Mouse (Mus musculus) liver, postnatal 0 days (tissue): ENCODE measurements around the gene Mapk11. TPM values are rescaled to one million over a fixed set of nuclear protein-coding genes. Genes with fewer than 3 reads are reported as not detected.

ENCODE experiments used
- ATAC-seq: fragments of 200-750 bp; cut with Nextera tagmentation; 2 replicates; pipeline ENCODE4 v1.8.0; 2017; ENCODE audit warnings: mild to moderate bottlenecking, moderate library complexity
- DNase-seq: peaks from one replicate; pipeline ENCODE4 v3.0.0-alpha.2; 2016
- H3K27ac ChIP-seq: fragments of 300-500 bp; sonication (generic); 2 replicates; pipeline ENCODE4 v1.5.1; 2014; ENCODE audit warnings: antibody characterized with exemption, moderate library complexity, mild to moderate bottlenecking, low read depth
- H3K27me3 ChIP-seq: fragments of 300-500 bp; sonication (generic); 2 replicates; pipeline ENCODE4 v1.6.1; 2014; ENCODE audit warnings: low read length, control low read depth, mixed read lengths; ENCODE audit not compliant: insufficient read depth
- H3K36me3 ChIP-seq: fragments of 300-500 bp; sonication (generic); replicated peaks from 2 replicates; pipeline ENCODE4 v1.6.1; 2014; ENCODE audit warnings: mild to moderate bottlenecking, control low read depth, low read length, moderate library complexity, mixed read lengths; ENCODE audit not compliant: insufficient read depth
- H3K4me1 ChIP-seq: fragments of 300-500 bp; sonication (generic); 2 replicates; pipeline ENCODE4 v1.6.1; 2014; ENCODE audit warnings: antibody characterized with exemption, mild to moderate bottlenecking, control low read depth; ENCODE audit not compliant: insufficient read depth
- H3K4me2 ChIP-seq: fragments of 300-500 bp; sonication (generic); 2 replicates; pipeline ENCODE4 v1.6.1; 2014; ENCODE audit warnings: low read depth, mild to moderate bottlenecking, low read length, moderate library complexity, mixed read lengths
- H3K4me3 ChIP-seq: fragments of 300-500 bp; sonication (generic); 2 replicates; pipeline ENCODE4 v1.5.1; 2014; ENCODE audit warnings: low read depth, low read length
- H3K9ac ChIP-seq: fragments of 300-500 bp; sonication (generic); replicated peaks from 2 replicates; pipeline ENCODE4 v1.6.1; 2014; ENCODE audit warnings: mild to moderate bottlenecking, moderate library complexity
- H3K9me3 ChIP-seq: fragments of 300-500 bp; sonication (generic); 2 replicates; pipeline ENCODE4 v1.6.1; 2016; ENCODE audit warnings: mild to moderate bottlenecking, control low read depth, low read length, mixed read lengths
- CTCF ChIP-seq: sonication (generic); IDR thresholded peaks from 2 replicates; pipeline ENCODE4 v1.5.1; 2016; ENCODE audit warnings: antibody characterized with exemption, low read depth
- EP300 ChIP-seq: IDR thresholded peaks from 2 replicates; pipeline ENCODE4 v1.6.1; 2016; ENCODE audit warnings: antibody characterized with exemption, low read depth, mild to moderate bottlenecking
- WGBS: fragments of 180-500 bp; shearing (Covaris S2); extraction: QIAGEN DNeasy Blood & Tissue Kit; methylation state at CpG from one replicate; pipeline ENCODE4 v1.1.7; 2014; ENCODE audit not compliant: insufficient replicate concordance; 5-methylcytosine and 5-hydroxymethylcytosine counted together
- polyA plus RNA-seq: library from polyadenylated mRNA; unstranded; fragments of >200 nt; fragmentation: Nextera tagmentation; extraction: Ambion mirVana; gene quantifications from 2 replicates; pipeline ENCODE4 v1.2.1, GENCODE M21; 2015

The Mapk11 gene
- polyA plus RNA-seq, 1 experiment from 2014 or later, result 0.81 TPM

DNA sequence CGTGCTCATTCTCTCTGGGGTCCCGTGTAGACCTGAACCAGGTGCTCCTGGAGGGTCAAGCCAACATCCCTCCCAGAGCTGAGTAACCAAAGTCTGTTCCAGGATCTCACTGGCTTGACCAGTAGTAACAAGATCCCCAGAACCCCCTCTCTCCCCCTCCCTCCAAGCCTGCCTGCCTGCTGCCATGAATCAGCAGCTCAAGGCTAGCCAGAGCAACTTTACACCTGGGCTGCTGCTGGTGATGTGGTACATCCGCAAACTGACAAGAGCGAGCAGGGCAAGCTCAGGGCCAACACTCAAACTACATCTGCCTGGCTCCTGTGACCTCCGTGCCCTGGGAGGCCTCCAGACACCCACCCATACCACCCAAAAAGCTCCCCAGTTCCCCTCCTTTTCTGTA lies 8.0 kb downstream of the Mapk11 start:
- no peak for DNase-seq
- H3K27me3 ChIP-seq, result peaks cover 83% of the 10 kb centered on the region

DNA sequence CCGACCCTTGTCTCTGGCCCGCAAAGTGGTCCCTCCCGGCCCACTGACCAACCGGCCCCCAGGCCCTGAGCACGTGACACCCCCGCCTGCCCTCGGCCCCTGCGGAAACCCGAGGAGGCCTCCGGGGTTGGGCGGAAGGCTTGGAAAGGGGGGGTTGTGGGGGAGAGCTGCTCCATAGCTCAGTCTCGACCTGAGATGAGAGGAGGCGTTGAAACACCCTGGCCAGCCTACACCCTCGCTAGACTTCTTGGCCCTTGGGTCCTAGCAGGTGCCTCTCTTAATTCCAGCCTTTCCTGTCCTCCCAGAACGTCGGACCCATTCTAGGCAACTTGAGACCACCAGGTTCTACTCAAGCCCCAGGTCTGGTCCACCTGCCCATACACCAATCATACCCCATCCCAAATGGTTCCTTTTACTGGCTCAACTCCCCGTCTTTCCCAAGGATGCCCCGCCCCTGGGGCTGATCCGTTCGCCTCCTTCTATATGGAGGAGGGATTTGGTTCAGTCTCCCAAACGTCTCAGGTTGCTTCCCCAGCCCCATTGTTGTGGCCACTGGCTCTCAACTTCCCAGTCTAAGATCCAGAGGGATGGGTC lies 8.7 kb downstream of the Mapk11 start, which contains the start of gene Mapk12:
Mapk12 (minus strand) TSS at position 45 of the 594 bp plus-strand sequence.
- TF ChIP-seq EP300 (no peak), CTCF (no peak)
- WGBS, result 2% methylated on average over 21 of the region's 21 CpGs
- no peak for DNase-seq
- Histone ChIP-seq H3K36me3 (no peaks in the 10 kb centered on the region), H3K4me3 (peak within 1 kb of the TSS; percentile 47), H3K27me3 (peaks cover 79% of the 10 kb centered on the region), H3K4me2 (peak within 1 kb of the TSS; percentile 67), H3K4me1 (peaks cover 12% of the 10 kb centered on the region), H3K9ac (peak within 1 kb of the TSS; percentile 30; the same call in 1 of the 2 replicates), H3K27ac (no peak within 1 kb of the TSS), H3K9me3 (no peaks in the 10 kb centered on the region)
- ATAC-seq, result peak; percentile 12; the same call in 1 of the 2 replicates

More for the DNA sequence above, 8.0 kb downstream of the Mapk11 start:
- no peak overlapping the region for H3K9ac ChIP-seq
- H3K4me1 ChIP-seq, result peaks cover 12% of the 10 kb centered on the region
- H3K36me3 ChIP-seq, result no peaks in the 10 kb centered on the region
- TF ChIP-seq CTCF, result no peak
- H3K9me3 ChIP-seq, result no peaks in the 10 kb centered on the region
- no peak overlapping the region for H3K4me2 ChIP-seq
- H3K27ac ChIP-seq, result no peak overlapping the region
- H3K4me3 ChIP-seq, result no peak overlapping the region
- ATAC-seq, result no peak
- WGBS, result 23% methylated on average over 5 of the region's 5 CpGs

DNA sequence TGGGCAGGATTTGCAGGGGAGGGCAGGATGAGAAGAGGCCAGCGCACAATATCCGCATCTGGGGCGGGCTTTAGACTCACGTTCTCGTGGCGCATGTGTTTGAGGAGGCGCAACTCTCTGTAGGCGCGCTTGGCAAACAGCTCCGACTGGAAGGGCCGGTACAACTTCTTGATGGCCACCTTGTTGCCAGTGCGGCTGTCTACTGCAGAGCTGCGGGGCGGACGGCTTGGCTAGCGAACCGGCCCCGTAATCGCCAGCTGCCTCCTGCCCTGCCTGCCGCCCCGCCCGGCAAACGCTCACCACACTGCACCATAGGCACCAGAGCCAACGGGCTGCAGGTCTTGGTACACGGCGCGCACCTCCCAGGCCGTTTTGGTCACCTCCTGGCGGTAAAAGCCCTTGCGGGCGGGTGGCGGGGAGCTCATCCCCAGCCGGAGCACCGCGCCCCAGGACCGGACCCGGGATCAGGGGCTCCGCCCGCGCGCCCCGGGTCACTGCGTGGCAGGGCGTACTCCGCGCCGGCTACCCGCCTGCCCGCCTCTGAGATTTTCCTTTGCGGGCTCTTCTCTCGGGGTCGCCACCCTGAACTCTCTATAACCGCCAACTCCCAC lies 9.3 kb downstream of the Mapk11 start:
- DNase-seq (no peak), ATAC-seq (peak; percentile 23; the same call in 1 of the 2 replicates)
- peak overlapping the region; percentile 47 for H3K4me3 ChIP-seq
- H3K36me3 ChIP-seq, result no peaks in the 10 kb centered on the region
- under 1% methylated on average over 50 of the region's 53 CpGs for WGBS
- H3K27me3 ChIP-seq, result peaks cover 75% of the 10 kb centered on the region
- H3K27ac ChIP-seq, result no peak overlapping the region
- peaks cover 12% of the 10 kb centered on the region for H3K4me1 ChIP-seq
- H3K9me3 ChIP-seq, result no peaks in the 10 kb centered on the region
- peak overlapping the region; percentile 67 for H3K4me2 ChIP-seq
- TF ChIP-seq EP300, result no peak
- no peak for TF ChIP-seq CTCF
- peak overlapping the region; percentile 30; the same call in 1 of the 2 replicates for H3K9ac ChIP-seq

DNA sequence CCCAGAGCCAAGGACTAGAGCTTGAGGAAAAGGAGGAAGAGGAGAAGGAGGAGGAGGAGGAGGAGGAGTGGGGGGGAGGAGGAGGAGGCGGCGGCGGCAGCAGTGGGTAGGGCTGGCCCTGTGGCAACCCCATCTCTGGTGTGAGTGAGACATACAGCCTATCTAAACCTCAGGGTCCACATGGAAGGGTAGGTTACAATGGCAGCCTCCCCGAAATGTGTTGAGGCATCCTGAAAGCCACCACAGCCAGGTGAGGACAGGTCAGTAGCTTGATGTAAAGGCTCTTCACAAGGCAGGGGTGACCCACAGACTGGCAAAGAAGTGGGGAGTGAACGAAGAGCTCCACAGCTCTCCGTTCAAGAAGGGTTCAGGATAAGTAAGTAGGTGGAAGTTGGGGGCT lies 10.9 kb downstream of the Mapk11 start:
- H3K27me3 ChIP-seq, result peaks cover 67% of the 10 kb centered on the region
- H3K4me2 ChIP-seq, result no peak overlapping the region
- ATAC-seq (no peak), DNase-seq (no peak)
- WGBS, result 75% methylated on average over 6 of the region's 6 CpGs
- no peaks in the 10 kb centered on the region for H3K36me3 ChIP-seq
- TF ChIP-seq CTCF (no peak), EP300 (no peak)
- peaks cover 12% of the 10 kb centered on the region for H3K4me1 ChIP-seq
- no peaks in the 10 kb centered on the region for H3K9me3 ChIP-seq
- no peak overlapping the region for H3K4me3 ChIP-seq
- no peak overlapping the region for H3K27ac ChIP-seq
- H3K9ac ChIP-seq, result no peak overlapping the region

DNA sequence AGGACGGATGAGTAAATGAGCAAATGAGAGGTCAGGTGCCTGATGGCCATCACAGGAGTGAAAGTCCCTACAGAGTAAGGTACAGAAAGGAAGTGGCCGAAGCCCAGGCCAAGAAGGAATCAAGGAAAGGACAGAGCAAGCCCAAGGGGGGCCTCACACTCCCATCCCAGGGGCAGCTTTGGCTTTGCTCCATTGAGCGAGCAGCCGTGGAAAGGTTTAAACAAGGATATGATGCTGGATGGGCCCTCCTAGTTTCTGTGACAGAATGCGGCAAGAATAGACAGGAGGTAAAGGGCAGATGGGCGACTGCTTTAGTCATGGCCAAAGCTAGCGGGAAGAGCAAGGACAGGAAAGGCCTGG lies 11.4 kb downstream of the Mapk11 start:
- no peak overlapping the region for H3K4me3 ChIP-seq
- DNase-seq (no peak), ATAC-seq (no peak)
- no peak overlapping the region for H3K9ac ChIP-seq
- no peaks in the 10 kb centered on the region for H3K9me3 ChIP-seq
- H3K4me2 ChIP-seq, result no peak overlapping the region
- peaks cover 64% of the 10 kb centered on the region for H3K27me3 ChIP-seq
- no peaks in the 10 kb centered on the region for H3K36me3 ChIP-seq
- H3K27ac ChIP-seq, result no peak overlapping the region
- H3K4me1 ChIP-seq, result peaks cover 12% of the 10 kb centered on the region
- 81% methylated on average over 7 of the region's 7 CpGs for WGBS
- TF ChIP-seq CTCF (no peak), EP300 (no peak)

DNA sequence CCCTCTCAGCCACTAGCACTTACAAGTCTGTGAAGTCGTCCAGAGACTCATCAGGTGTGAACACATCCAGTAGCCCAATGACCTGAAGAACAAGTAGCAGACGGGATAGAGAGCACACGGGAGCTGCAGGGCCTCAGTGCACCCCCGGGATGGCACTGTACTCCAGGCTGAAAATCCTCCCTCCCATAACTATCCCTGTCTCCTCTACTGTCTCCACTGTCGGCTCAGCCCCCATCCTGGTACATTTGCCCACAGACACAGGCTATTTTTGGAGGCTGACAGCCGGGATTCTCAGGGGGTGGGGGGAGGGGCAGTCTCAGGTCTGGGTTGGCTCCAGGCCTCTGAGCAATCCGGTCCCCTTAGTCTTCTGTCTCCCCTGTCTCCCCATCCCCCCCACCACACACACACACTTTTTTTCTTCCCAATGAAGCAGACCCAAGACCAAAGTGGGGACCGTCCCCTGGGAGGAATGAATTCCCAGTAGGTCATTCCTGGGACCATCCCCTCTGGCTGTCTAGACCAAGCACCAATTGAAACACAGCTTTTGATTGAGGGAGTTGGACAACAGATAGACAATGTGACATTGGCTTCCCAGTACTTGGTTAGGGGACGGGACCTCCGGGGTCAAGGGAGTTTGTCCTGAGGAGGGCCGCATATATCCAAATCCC lies 11.9 kb downstream of the Mapk11 start:
- Histone ChIP-seq H3K9me3 (no peaks in the 10 kb centered on the region), H3K9ac (no peak overlapping the region), H3K27me3 (peaks cover 59% of the 10 kb centered on the region), H3K4me1 (peaks cover 12% of the 10 kb centered on the region), H3K36me3 (no peaks in the 10 kb centered on the region), H3K4me2 (no peak overlapping the region), H3K4me3 (no peak overlapping the region), H3K27ac (no peak overlapping the region)
- WGBS, result 66% methylated on average over 11 of the region's 11 CpGs
- TF ChIP-seq CTCF (no peak), EP300 (no peak)
- DNase-seq (no peak), ATAC-seq (no peak)
